Mouse (Mus musculus): Measurements from ENCODE around the gene Atp5s.

DNA sequence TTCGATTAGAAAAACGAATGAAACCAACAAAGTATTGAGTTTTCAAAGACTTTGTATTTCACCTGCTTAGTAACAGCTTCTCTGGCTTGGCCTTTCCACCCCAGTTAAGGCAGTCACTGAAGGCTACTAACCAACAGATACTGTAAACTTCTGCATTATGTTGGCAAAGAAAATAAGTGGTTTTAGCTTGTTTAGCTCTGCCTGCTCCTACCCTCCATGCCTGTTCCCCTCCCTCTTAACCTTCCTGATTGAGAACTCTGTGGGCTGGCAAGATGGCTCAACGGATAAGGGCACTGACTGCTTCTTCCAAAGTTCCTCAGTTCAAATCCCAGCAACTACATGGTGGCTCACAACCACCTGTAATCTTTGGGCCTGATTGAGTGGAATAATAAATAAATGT lies 9.2 kb downstream of the Atp5s start:
- TF ChIP-seq POLR2A (IDR thresholded peaks at IDR 0.05; ENCODE audit: borderline replicate concordance, extremely low read depth, low read depth, low read length) (no peak), CTCF (IDR thresholded peaks at IDR 0.05; ENCODE audit: insufficient read depth, low read length) (no peak)

All from lung, adult 2 months (tissue).